Mouse (Mus musculus): ENCODE results near the gene Dip2a. TPM values are rescaled to one million over a fixed set of nuclear protein-coding genes. Genes with fewer than 3 reads are reported as not detected.

The Dip2a gene
- polyA plus RNA-seq, 1 experiment from 2014 or later = 8.0 TPM

- WGBS = 95% methylated on average over 17 of the region's 17 CpGs
- H3K27ac ChIP-seq = no peak overlapping the region
- H3K36me3 ChIP-seq = peaks cover 95% of the 10 kb centered on the region
- DNase-seq (ENCODE audit: low spot score) = peak; percentile 69
- no peaks in the 10 kb centered on the region for H3K27me3 ChIP-seq (ENCODE audit: insufficient read depth, poor library complexity, severe bottlenecking)
- no peaks in the 10 kb centered on the region for H3K4me1 ChIP-seq
- H3K9me3 ChIP-seq = peaks cover 14% of the 10 kb centered on the region
- no peak overlapping the region for H3K4me3 ChIP-seq
Measured at GRCm38 (mm10) chr10:76217056-76217455, 128.0 kb downstream of the Dip2a start.

- 88% methylated on average over 4 of the region's 4 CpGs for WGBS
- Histone ChIP-seq H3K4me1 (no peaks in the 10 kb centered on the region), H3K4me3 (no peak overlapping the region), H3K27ac (no peak overlapping the region), H3K27me3 (ENCODE audit: insufficient read depth, poor library complexity, severe bottlenecking) (no peaks in the 10 kb centered on the region), H3K36me3 (peaks cover 91% of the 10 kb centered on the region), H3K9me3 (peaks cover 14% of the 10 kb centered on the region)
- peak; percentile 58 for DNase-seq (ENCODE audit: low spot score)
Measured at GRCm38 (mm10) chr10:76214161-76214560, 130.9 kb downstream of the Dip2a start.

GRCm38 (mm10) chr10:76212121-76212520, 133.0 kb downstream of the Dip2a start:
- DNase-seq (ENCODE audit: low spot score) = peak; percentile 57
- Histone ChIP-seq H3K27me3 (ENCODE audit: insufficient read depth, poor library complexity, severe bottlenecking) (no peaks in the 10 kb centered on the region), H3K9me3 (peaks cover 14% of the 10 kb centered on the region), H3K36me3 (peaks cover 94% of the 10 kb centered on the region), H3K27ac (no peak overlapping the region), H3K4me1 (no peaks in the 10 kb centered on the region), H3K4me3 (no peak overlapping the region)
- WGBS = 90% methylated on average over 6 of the region's 6 CpGs

- Histone ChIP-seq H3K4me3 (no peak overlapping the region), H3K4me1 (no peaks in the 10 kb centered on the region), H3K36me3 (peaks cover 90% of the 10 kb centered on the region), H3K27me3 (ENCODE audit: insufficient read depth, poor library complexity, severe bottlenecking) (no peaks in the 10 kb centered on the region), H3K9me3 (peaks cover 14% of the 10 kb centered on the region), H3K27ac (no peak overlapping the region)
- peak; percentile 65 for DNase-seq (ENCODE audit: low spot score)
- 93% methylated on average over 7 of the region's 7 CpGs for WGBS
Measured at GRCm38 (mm10) chr10:76210806-76211205, 134.3 kb downstream of the Dip2a start.

Other genes starting within 250 kb of the Dip2a start
- gene Slc5a4b, start 234.3 kb downstream of the Dip2a start, polyA plus RNA-seq (2016; fragmentation: Nextera tagmentation; extraction: Ambion mirVana) = not detected in 2 replicates
- not detected in 2 replicates for gene Slc5a4a, start 197.8 kb downstream of the Dip2a start, polyA plus RNA-seq (2016; fragmentation: Nextera tagmentation; extraction: Ambion mirVana)
- gene Prmt2, start 107.4 kb downstream of the Dip2a start, polyA plus RNA-seq (2016; fragmentation: Nextera tagmentation; extraction: Ambion mirVana) = 57.3 and 63.0 TPM in 2 replicates
- gene S100b, start 91.4 kb downstream of the Dip2a start, polyA plus RNA-seq (2016; fragmentation: Nextera tagmentation; extraction: Ambion mirVana) = 0.10 and 0.11 TPM in 2 replicates
- not detected in 2 replicates for gene AC141477.1, start 95.2 kb upstream of the Dip2a start, polyA plus RNA-seq (2016; fragmentation: Nextera tagmentation; extraction: Ambion mirVana)
- 14.9 and 15.1 TPM in 2 replicates for gene Pcnt, start 97.5 kb upstream of the Dip2a start, polyA plus RNA-seq (2016; fragmentation: Nextera tagmentation; extraction: Ambion mirVana)
- not detected in 2 replicates for gene 2610028H24Rik, start 103.8 kb upstream of the Dip2a start, polyA plus RNA-seq (2016; fragmentation: Nextera tagmentation; extraction: Ambion mirVana)
- 43.0 and 49.9 TPM in 2 replicates for gene Mcm3ap, start 123.6 kb upstream of the Dip2a start, polyA plus RNA-seq (2016; fragmentation: Nextera tagmentation; extraction: Ambion mirVana)
- gene Ybey, start 123.8 kb upstream of the Dip2a start, polyA plus RNA-seq (2016; fragmentation: Nextera tagmentation; extraction: Ambion mirVana) = 8.1 and 8.3 TPM in 2 replicates
- gene Lss, start 186.3 kb upstream of the Dip2a start, polyA plus RNA-seq (2016; fragmentation: Nextera tagmentation; extraction: Ambion mirVana) = 19.8 and 34.7 TPM in 2 replicates
- gene Spatc1l, start 217.0 kb upstream of the Dip2a start, polyA plus RNA-seq (2016; fragmentation: Nextera tagmentation; extraction: Ambion mirVana) = 0.29 TPM in 1 of 2 replicates, not detected in the other
- gene Ftcd, start 230.4 kb upstream of the Dip2a start, polyA plus RNA-seq (2016; fragmentation: Nextera tagmentation; extraction: Ambion mirVana) = 4.2 and 5.2 TPM in 2 replicates